Mouse (Mus musculus) R1 (cell line): ENCODE data around the gene Bcl11a.
"Not testable (repeated sequence)": the region's sequence is repeated elsewhere in the genome, so short reads cannot be mapped to it uniquely, and the experiment has no call there.

Experiments used
- DNase-seq: peaks from one replicate; pipeline ENCODE4 v3.0.0-alpha.2; 2018; ENCODE audit warnings: low read depth, low spot score

The Bcl11a gene

DNA sequence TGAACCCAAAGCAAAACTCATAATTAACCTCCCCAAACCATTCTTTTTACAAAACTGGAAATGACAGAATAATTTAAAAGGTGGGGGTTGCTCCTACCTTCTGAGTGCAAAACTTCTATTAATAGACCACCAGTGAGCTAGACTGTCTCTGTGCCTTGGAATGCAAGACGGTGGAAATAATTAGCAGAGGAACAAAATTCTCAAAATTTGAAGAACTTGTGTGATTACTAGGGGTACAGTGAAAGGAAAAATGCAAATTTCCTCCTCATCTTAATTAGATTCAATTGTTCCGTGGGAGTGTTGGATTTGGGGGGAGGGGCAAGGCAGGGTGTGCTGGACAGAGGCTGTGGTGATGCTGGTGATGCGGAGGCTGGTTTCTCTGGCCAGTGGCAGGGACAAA lies 20.8 kb downstream of the Bcl11a start:
- DNase-seq: no peak

- DNase-seq: no peak
Observed at GRCm38 (mm10) chr11:24099215-24099614, 21.4 kb downstream of the Bcl11a start.

GRCm38 (mm10) chr11:24099886-24100293 lies 22.0 kb downstream of the Bcl11a start:
- no peak for DNase-seq

DNA sequence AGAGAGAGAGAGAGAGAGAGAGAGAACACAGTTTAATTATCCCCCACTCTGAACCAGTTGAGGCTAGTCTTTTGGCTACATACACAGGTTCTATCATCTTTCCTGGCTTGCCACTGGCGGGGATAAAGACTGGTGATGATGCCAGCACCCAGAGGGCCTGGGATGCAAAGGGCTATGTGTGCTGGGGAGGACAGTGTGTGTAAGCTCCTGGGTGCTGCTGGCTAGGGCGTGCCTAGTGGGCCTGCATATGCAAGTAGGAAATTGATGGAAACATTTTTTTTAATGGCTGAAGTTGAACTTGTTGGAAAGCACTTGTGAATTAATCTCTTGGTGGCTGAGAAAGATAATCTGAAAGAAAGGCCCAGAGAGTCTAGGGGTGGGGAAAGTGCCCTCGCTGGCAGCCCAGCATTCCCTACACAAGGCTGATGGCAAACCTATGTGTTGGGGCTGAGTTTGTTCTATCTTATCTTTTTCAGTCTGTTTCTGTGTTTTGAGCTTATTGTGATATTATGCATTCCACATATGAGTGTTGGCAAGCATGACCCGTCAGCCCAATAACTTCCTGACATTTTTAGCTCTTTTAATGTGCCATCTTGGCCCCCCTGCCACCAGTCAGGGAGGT lies 22.7 kb downstream of the Bcl11a start:
- no peak for DNase-seq

- no peak for DNase-seq
Observed at GRCm38 (mm10) chr11:24101625-24102024, 23.8 kb downstream of the Bcl11a start.

- no peak for DNase-seq
Observed at GRCm38 (mm10) chr11:24102372-24102771, 24.5 kb downstream of the Bcl11a start.

DNA sequence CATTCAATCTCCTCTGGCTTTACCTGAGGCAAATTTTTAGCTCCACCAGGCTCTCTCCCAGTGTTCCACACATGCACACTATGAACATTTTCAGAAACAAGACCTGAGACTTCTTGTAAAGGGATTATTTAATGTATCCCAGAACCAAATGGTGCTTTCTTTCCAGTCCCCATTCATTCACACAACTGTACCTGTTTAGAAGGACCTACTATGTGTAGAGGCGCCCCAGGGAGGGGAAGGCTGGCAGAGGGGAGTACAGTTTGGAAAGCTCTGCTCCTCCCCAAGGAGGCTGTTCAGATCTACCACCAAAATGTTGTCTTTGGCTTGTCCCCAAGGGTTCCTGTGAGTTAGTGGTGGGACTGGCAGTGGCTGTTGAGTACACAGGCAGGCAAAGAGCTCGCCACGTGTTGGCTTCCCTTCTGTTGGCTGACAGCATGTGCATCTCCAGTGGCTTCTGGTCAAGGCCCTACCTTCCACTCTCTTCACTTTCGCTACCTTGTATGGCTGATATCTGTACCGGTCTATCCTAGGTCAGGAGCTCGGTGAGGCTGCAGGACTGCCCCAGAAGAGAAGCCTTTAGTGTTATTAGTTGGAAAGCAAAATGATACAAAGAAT lies 25.4 kb downstream of the Bcl11a start:
- no peak for DNase-seq

DNA sequence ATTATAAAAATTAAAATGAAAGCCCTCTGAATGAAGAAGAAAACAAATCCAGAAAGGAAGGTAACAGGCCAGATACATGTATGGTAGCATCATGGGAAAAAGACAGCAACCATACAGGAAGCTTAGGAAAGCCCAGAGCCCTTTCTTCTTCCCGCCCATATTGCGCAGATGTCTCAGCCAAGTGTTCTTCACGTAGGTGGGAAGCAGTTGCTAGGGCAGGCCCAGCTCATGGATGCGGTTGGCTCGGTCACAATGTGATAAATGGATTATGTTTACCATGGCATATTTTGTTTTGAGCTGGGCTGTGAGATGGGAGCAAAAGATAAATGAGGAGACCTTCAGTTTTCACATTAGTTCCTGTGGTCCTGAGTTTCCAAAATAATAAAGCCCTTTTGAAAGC lies 29.6 kb downstream of the Bcl11a start:
- no peak for DNase-seq

DNA sequence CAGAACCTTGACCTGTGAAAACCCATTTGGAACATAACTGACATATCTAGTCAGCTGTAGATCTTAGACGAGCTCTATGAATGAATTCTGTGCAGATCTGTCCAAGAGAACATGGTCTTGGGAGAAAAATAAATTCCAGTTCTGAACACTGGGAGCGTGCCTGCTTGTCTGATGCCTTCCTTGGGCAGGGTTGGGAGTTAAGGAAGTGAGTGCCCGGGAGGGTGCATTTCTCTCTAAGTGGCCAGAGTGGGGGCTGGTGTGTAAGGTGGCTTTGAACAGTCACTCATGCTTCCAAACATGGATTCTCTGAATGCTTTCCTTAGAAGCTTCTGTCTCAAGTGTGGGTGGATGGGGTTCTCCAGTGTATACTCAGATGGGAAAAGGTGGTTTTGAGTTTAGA lies 31.1 kb downstream of the Bcl11a start:
- no peak for DNase-seq

- DNase-seq: no peak
Observed at GRCm38 (mm10) chr11:24109388-24109787, 31.5 kb downstream of the Bcl11a start.

DNA sequence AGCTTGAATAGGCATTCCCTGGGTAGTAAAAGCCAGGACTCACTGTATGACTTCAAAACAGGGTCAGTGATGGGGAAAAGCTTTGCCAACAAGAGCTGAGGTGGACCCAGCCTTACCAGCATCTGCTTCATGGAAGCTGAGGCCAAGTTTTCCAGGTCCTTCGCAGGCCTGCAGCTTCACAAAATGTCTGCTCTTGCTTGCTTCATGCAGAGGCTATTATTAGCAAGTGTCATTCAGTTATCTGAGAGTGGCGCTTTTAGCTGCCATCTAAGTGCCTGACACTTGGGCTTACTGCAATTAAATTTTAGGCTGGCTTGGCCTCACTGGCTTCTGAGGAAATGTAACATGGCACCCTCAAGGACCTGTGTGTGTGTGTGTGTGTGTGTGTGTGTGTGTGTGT lies 32.3 kb downstream of the Bcl11a start:
- DNase-seq: no peak

DNA sequence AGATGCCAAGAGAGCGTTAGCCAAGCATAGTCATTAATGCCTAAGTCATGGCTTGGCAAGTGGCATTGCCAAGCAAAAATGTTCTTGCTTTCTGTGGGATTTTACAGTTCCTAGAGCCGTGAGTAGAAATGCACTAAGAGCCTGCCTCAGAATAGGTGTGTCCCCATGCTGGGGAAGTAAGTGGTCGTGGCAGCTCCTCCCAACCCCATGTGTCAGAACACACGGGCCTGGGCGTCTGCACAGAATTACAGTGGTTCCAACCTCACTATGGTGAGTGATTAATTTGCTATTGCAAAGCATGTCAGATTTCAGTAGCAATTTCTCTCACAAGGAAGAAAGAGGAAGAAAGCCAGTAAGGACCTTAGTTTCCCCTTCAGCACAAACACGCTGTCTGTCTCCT lies 33.9 kb downstream of the Bcl11a start:
- no peak for DNase-seq

DNA sequence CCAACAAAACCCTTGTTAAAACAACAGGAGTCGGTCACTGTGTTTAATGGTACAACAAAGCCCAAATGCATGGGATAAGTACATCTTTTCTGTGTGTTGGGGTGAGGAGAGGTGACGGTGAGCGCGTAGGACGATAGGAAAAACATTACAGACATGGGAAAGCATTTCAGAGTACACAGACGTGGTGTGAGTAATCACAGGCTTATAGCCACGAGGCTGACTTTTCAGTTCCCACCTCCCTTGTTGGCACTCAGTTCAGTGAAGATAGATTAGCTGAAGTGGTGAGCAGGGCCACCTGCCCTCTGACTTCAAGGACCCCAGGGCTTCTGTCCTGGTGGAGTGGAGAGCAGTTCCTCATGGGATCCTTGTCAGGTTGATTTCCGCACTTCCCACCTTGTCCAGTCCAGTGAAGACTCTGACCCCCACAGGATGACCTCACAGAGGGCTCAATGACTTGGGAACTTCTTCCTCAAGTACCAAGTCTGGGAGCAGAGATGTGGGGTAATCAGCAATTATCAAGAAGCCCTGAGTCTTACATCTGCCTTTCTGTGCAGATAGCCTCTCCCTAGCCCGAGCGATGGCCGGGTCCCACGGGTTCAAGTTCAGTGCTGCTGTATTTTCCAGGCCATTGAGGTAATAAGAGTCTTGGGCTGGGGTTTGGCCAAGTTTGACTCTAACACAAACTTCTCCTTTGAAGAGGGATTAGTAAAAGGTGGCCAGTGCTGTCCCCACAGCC lies 37.3 kb downstream of the Bcl11a start:
- no peak for DNase-seq

DNA sequence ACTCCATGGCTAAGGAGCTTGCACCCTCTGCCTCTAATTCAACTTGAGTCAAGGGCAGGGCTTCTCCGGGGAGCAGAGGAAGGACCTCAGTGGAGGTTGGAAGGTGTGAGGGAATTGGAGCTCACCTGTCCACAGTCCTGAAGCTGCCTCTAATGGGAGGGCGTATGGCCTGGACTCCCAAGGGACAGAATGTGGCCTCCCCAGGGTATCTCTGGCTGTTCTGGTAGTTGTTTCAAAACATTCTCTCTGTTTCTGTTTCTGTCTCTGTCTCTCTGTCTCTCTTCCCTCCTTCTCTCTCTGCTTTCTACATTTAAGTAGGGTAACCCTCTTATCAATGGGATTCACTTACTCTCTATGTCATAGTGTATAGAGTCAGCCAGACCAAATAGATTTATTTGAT lies 38.2 kb downstream of the Bcl11a start:
- no peak for DNase-seq

GRCm38 (mm10) chr11:24116582-24117318 lies 38.9 kb downstream of the Bcl11a start:
- DNase-seq: no peak

- no peak for DNase-seq
Observed at GRCm38 (mm10) chr11:24121136-24121535, 43.3 kb downstream of the Bcl11a start.

DNA sequence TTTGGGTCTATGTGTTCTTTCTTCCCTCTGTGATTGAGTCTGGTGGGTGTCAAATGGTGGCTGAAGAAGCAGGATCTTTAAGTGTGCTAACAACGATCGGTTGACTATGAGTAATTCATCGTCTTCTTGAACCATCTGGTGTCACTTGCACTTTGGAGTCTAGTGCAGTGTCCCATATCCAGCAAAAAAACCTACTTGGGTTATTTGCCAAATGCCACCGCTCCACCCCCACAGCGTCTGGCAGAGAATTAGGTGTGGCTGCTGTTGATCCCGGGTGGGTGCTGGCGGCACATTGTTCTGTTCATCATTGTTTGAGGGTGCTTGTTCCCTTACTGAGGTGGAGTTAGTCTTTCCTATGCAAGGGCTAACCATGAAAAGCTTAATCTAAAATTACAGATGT lies 45.0 kb downstream of the Bcl11a start:
- DNase-seq: no peak

- no peak for DNase-seq
Observed at GRCm38 (mm10) chr11:24123991-24124390, 46.1 kb downstream of the Bcl11a start.

- no peak for DNase-seq
Observed at GRCm38 (mm10) chr11:24125098-24125497, 47.2 kb downstream of the Bcl11a start.

GRCm38 (mm10) chr11:24128001-24128400 lies 50.1 kb downstream of the Bcl11a start:
- DNase-seq: no peak

- DNase-seq: not testable (repeated sequence)
Observed at GRCm38 (mm10) chr11:24128880-24129279, 51.0 kb downstream of the Bcl11a start.
